Mouse (Mus musculus): Measurements from ENCODE around the gene Usp37. TPM values are rescaled to one million over a fixed set of nuclear protein-coding genes. Genes with fewer than 3 reads are reported as not detected.
A peak's percentile ranks its signal among the peaks of the same experiment; 100 is the strongest.
"Not testable (repeated sequence)": the region's sequence is repeated elsewhere in the genome, so short reads cannot be mapped to it uniquely, and the experiment has no call there.

Usp37 gene
- total RNA-seq (2014; fragmentation: Nextera tagmentation) (26.4 and 54.1 TPM in 2 replicates), total RNA-seq (2017) (37.1 and 37.4 TPM in 2 replicates)

DNA sequence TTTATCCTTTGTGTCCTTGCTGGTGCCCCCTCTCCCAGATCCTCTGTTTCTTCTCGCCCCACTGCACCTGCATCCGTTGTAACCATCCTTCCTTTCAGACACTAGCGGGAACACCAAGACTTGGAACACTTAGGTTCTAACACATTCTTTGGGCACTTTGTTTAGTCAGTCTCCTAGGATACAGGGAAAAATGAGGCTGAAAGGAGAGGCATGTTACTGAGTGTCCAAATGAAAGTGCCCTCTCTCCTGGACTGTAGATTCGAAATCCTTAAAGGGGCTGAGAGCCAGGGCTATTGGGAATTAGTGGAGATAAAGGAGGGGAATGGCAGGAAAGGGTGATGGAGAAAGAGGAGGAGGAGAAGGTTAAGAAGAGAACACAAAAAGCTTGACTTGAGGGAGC is at the start of gene Usp37:
Gene Usp37 (minus strand): TSS at position 101 of the 400 bp plus-strand sequence.
- ATAC-seq (replicated peaks; ENCODE audit: poor library complexity, severe bottlenecking): no peak

DNA sequence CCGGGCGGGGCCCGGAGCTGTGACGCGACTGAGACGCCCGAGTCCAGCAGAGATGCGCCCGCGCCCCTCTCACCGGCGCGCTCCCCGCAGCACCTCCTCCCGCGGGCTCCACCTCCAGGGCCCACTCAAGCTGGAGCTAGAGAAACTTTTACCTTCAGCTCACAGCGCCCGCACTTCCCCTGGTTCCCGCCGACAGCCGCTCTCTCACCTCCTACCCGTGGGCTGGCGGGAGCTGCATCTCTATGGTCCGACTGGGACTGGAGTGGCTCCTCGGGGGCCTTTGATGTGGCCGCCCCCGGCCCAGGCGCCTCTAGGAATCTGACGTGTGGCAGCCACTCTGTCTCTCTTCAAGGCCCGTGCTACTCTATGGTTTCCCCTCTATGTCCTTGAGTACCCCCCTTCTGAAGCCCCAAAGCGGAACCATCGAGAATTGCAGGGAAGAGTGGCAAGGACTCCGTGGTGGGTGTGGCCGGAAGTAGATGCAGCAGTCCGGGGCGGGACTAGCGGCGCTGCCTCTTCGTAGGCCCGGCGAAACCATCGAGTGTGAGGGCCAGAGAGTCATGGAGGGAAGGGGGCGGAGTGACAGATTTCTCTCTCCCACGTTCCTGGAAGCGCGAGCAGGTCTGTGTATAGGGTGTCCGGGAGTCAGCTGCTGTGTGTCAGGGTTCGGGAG is 43.8 kb upstream of the Usp37 start, which contains the start of the genes Zfp142 and Bcs1l:
Gene Zfp142 (minus strand): TSS at position 474 of the 673 bp plus-strand sequence.
Gene Bcs1l (plus strand): TSS at position 517 of the 673 bp plus-strand sequence.
- ATAC-seq (replicated peaks; ENCODE audit: poor library complexity, severe bottlenecking): peak; percentile 93

DNA sequence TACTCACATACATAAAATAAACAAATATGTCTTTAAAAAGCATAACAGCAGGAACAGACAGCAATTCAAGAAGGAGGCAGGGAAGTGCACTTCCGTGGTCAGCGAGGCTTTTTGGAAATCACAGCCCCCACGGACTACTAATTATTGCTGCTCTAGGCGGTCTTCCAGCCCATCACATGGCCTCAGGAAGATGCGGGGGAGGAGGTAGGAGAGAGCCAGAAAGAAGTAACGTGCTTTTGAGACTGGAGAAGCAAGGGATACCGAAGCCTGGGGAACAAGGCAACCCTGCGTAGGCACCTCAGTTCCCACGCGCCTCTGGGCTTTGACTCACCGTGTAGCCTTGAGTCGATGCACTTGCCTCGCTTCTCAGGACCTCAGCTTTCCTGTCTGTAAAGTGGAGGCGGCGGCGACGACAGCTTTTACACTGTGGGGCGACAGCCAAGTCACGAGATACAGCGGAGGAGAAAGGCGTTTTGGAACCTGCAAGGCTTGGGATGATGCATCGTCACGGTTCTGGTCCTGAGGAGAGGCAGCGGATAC is 43.2 kb upstream of the Usp37 start:
- ATAC-seq (replicated peaks; ENCODE audit: poor library complexity, severe bottlenecking): no peak

DNA sequence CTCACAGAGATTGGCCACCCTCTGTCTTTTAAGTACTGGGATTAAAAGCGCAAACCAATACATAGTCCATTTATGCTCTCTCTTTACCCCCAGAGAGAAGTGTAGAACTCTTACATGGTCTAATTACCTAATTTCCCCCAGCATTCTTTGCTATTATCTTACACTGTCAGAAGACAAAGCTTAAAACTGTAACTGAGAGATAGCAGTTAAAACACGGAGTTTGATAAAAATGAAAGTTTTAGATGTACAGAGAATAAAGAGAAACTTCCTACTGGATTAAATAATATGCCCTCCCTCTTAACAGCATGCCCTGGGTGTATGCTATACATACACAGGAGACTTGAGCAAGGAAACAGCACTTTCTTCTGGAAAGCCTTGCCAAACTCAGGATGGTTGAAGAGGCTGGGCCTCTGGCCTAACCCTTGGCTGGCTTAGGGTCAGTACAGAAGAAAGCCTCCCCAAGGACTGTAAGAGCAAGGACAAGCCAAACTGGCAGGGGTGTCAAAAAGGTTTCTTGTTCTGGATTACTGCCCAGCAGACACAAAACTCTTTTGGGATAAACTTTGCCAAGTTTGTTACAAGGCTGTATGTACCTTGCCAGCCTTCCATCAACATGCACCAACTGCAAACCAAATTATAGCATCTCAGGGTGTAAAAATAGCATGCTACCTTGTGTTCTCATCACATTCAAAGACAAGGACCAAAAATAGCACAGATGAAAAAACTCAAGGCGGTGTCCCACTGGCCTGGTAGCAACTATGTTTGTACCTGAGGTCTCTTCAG is 40.7 kb upstream of the Usp37 start:
- ATAC-seq (replicated peaks; ENCODE audit: poor library complexity, severe bottlenecking): no peak

DNA sequence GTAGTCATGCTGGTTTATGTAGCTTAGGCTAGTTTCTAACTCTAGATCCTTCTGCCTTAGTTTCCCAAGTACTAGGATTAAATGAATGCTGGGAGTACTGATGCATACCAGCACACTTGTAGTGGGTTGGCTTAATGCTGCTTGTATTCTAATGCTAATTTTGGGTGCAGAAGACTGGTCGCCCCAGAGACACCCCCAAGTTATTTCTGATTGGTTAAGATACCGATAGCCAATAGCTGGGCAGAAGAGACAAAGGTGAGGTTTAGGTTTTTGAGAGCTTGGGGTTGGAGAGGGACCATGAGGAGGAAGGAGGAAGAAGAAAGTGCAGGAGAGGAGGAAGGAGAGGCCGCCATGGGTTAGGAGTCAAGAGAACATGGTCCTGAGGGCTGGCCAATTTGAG is 38.5 kb upstream of the Usp37 start:
- ATAC-seq (replicated peaks; ENCODE audit: poor library complexity, severe bottlenecking): no peak

DNA sequence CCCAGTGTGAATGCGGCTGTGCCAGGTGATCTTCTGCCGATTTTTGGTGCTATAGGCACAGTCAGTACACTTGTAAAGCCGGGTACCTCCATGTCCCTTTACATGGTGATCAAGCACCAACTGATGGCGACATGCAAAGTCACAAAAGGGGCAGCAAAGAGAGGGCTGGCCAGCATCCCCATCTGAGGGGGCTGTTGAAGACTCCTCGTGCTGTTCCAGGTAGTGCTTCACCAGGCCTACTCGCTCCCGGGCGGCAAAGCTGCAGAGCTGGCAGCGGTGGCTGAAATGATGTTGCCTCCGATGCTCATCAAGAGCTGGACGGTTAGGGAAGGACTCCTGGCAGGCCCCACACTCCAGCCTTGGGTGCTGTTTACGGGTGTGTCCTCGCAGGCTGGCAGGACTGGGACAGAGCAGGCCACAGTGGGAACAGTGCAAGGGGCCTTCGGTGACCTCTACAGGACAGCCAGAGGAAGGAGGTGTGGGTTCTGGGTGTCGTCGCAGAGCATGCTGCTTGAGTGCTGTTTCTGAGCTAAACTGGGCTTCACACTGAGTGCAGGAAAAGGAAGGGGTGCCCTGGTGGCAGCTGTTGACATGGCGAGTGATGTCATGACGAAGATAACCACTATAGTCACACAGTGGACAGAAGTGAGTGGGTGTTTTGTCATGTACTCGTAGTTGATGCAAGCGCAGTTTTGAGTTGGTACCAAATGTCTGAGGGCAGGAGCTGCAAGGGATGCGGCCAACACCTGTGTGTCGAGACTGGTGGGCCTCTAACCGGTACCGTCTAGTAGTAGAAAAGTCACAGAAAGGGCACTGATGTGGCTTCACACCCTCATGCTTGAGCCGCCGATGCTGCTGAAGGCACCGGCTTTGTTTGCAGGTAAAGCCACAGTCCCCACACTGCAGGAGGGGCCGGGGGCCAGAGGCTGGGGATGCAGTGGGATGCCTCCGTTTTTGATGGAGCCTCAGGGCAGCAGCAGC is 25.9 kb upstream of the Usp37 start:
- 0 out of 2 replicates have a peak, but pooled peaks have one; percentile 8 for ATAC-seq (replicated peaks; ENCODE audit: poor library complexity, severe bottlenecking)

DNA sequence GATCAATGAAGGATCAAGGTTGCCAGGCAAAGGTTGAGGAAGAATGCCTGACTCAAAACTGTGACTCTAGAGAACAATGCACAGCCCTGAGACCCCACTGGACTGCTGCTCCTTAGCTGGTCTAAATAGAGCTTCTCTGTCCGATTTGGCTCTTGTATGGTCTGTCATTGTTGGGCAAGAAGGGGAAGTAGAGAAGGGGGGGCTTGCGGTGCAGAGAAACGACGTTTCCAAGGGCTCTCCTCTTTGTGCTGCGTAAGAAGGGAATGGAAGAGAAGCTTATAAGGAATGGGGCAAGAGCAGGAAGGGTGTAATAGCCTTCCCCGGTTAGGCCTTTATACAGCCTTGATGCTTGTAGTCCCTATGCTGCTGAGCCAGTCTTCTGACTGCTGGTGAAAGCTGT is 21.8 kb upstream of the Usp37 start:
- peak; percentile 78 for ATAC-seq (replicated peaks; ENCODE audit: poor library complexity, severe bottlenecking)

DNA sequence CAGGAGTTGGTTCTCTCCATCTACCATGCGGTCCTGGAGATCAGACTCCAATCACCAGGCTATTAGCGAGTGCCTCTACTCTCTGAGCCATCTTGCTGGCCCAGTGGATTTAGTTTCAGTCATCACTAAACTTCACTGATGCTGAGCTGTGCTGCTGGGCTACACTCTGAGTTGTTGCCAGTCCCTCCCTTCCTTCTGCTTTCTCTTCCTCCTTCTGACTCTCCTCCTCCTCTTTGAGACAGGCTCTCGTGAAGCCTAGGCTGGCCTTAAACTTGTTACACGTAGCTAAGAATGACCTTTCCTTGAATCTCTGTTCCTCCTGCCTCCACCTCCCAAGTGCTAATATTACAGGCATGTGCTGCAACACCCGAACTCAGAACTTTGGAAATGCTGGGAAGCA is 15.0 kb upstream of the Usp37 start:
- ATAC-seq (replicated peaks; ENCODE audit: poor library complexity, severe bottlenecking): peak; percentile 55

DNA sequence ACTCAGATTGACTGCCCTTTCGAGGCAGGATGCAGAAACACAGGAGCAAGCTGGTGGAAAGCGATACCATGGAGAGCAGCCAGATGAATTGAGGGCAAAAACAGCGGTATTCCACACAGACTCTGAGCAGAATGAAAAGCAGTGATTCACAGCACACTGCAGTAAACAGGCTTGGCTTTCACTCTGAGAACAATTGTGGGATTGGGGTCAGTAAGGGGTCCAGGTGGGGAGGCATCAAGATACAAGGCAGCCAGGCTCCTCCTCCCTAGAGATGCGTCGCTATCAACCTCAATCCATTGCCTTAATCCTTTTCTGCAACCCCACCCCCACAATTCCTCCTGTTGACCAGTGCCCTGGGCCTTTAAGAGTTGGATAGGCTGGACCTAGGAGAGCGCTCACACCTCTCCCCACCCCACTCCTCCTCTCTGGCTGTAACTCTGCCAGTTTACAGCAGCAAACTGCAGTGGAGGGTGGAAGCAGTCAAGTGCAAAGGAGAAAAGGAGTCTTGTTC is 1.6 kb downstream of the Usp37 start, which contains the start of gene Plcd4:
Gene Plcd4 (plus strand): TSS at position 438 of the 511 bp plus-strand sequence.
- no peak for ATAC-seq (replicated peaks; ENCODE audit: poor library complexity, severe bottlenecking)

DNA sequence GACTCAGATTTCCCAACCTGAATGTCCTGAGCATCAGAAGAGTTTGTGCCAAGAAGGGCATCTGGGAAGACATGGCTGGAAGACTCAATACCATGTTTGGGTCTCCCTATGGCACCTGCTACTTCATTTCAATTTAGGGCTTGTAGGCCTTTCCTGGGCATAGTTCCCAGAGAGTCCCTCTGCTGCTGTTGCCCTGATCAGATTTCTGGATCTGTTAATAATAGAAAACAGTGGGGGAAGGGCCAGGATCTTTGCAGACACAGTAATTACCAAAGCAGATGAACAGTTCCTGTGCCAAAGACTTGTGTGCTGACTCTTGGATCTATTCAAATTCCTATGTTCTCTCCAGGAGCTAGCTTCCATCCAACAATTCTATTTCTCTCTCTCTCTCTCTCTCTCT is 5.4 kb downstream of the Usp37 start:
- ATAC-seq (replicated peaks; ENCODE audit: poor library complexity, severe bottlenecking): no peak

DNA sequence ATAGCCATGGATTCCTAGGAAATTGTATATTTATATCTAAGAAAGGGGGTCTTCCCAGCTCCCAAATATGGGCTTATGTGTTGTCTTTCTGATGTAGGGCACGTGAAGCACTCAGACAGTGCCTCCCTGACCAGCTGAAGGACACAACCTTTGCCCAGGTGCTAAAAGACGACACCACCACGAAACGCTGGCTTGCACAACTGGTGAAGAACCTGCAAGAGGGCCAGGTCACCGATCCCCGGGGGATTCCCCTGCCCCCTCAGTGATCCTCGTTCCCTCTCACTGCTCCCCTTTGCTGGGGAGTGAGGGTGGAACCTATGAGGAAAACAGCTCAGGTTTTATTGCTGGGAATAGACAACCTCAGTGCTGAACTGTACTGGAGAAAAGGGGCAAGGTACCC is 15.5 kb downstream of the Usp37 start:
- no peak for ATAC-seq (replicated peaks; ENCODE audit: poor library complexity, severe bottlenecking)

DNA sequence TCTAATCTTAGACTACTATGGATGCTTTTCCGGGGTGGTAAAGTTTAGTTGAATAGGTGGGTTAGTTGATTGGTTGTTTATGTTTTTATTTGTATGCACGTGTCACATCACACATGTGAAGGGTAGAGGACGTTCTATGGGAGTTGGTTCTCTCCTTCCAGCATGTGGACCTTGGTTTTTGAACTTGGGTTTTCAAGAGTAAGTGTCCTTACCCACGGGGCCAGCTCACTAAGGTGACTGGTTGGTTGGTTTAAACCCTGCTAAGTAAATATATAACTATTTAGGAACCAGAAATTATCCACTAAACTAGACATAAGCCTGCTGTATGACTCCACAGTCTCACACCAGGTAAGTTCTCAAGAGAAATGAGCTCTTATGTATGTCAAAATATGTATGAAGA is 19.3 kb downstream of the Usp37 start:
- ATAC-seq (replicated peaks; ENCODE audit: poor library complexity, severe bottlenecking): no peak

DNA sequence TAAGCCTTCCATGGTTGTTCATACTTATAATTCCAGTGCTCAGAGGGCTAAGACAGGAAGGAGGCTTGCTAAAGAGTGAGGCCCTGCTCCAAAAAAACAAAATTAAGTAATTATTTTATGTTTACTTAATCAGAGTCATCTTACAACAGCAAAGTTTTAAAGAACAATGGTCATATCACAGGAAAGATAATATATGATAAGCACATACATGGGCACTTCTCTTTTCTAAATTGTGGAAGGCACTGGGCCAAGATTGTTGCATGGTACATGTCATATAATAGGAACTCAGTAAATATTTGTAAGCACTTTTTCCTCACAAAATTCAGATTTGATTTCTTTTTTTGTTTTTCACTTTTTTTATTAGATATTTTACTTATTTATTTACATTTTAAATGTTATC is 24.2 kb downstream of the Usp37 start:
- ATAC-seq (replicated peaks; ENCODE audit: poor library complexity, severe bottlenecking): no peak

DNA sequence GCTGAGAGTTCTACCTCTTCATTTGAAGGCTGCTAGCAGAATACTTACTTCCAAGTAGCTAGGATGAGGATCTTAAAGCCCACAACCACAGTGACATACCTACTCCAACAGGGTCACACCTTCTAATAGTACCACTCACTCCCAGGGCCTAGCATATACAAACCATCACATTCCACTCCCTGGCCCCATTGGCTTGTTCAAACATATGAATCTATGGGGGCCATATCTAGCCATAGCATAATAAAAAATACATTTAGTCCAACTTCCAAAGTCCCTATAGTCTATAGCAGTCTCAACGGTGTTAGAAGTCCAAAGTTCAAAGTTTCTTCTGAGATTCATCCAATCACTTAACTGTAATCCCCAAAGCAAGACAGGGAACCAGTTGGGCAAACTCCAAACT is 31.1 kb downstream of the Usp37 start:
- ATAC-seq (replicated peaks; ENCODE audit: poor library complexity, severe bottlenecking): not testable (repeated sequence)

DNA sequence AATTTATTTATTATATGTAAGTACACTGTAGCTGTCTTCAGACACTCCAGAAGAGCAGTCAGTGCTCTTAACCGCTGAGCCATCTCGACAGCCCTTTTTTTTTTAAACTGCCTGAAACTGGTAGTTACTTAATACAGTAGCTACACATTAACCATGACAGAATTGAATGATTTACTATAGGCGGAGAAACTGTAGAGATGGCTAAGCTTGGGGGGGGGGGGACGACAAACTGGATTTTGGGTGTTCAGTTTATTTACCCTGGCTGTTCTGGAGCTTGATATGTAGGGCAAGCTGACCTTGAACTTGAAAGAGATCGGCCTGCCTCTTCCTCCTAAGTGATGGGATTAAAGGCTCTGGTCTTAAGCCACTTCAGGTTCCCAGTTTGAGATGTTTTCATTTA is 32.8 kb downstream of the Usp37 start:
- no peak for ATAC-seq (replicated peaks; ENCODE audit: poor library complexity, severe bottlenecking)

DNA sequence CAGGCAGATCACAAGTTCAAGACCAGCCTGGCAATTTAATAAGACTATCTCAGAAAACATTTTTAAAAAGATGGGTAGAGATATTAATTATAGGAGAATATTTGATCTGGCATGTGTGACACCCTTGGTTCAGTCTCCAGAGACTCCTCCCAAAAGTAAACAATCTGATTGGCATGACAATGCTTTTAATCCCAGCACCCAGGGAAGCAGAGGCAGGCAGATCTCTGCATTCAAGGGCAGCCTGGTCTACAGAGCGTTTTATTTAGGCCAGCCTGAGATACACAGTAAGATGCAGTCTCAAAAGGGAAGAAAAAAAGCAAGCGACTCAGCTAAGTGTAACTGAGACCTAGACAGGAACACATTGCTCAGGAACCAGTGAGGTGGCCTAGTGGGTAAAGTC is 36.3 kb downstream of the Usp37 start:
- ATAC-seq (replicated peaks; ENCODE audit: poor library complexity, severe bottlenecking): no peak

DNA sequence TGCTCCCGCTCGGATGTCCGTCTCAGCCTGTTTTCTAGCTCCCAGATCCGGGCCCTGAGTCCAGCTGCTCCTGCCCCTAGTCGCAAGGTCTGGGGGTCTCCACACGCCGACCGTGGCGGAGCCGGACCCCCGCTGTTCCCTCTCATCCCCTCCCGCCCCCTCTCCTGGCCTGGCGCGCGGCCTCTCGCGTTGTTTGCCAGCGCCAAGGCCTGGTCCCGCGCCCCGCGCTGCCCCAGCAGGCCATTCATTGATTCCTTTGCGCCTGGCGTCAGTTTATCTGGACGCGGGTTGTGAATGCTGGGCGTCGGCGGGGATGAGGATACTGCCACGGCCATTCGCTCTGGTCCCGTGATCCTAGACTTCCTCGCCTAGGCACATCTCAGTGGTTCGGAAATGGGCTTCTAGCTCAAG is 37.6 kb downstream of the Usp37 start:
- peak; percentile 30 for ATAC-seq (replicated peaks; ENCODE audit: poor library complexity, severe bottlenecking)

DNA sequence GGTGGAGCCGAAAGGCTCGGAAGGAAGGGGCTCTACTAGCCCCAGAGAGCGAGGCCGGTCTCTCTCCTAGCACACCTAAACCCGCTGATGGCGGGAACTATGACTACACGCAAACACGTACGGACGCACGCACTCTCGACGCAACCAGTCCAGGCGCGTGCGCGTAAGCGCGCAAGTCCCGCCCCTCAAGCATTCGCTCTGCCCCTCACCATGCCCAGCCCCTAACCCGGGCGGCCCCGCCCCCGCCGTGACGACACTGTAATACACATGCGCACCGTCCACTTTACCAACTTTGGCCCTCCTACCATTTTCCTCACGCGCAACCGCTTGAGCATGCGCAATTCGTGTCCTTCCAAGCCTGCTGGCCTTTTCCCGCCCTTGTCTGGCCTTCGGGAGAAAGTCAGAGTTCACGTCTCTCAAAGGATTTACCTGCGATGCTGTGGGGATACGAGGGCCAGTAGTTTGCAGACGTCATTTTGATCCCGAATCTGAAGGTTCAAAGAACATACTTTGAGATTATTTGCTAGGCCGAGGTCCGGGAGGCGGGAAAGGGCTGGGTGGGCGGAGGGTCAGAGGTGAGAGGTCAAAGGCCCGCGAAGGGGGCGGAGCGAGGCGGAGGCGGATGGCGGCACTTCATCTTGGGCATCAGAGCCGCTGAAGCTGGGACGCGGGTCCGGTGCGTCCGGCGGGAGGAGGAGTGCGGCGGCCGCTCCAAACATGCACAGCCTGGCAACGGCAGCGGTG is 38.2 kb downstream of the Usp37 start, which contains the start of gene Cnot9:
Gene Cnot9 (plus strand): TSS at position 338 of the 744 bp plus-strand sequence.
- ATAC-seq (replicated peaks; ENCODE audit: poor library complexity, severe bottlenecking): peak; percentile 91

DNA sequence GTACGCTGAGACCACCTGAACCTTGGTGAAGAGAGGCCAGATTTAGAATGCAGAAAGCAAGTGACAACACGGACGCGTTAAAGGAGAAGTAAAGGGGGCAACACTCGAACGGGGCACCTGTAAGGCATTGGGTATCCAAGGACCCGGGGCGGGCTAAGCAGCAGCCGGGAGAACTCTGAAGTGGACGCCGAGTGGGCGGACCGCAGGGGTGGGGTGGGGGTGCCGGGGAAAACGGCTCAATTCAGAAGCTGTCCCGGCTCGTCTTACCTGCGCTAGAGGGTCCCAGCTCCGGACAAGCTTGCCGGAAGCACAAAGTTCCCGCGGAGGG is 38.7 kb downstream of the Usp37 start:
- peak; percentile 18; the same call in 1 of the 2 replicates for ATAC-seq (replicated peaks; ENCODE audit: poor library complexity, severe bottlenecking)

Data from granulocyte monocyte progenitor cell, adult 5-6 weeks (primary cell).